Mouse (Mus musculus) thymus, postnatal 14 days (tissue): ENCODE data around the gene Tmem179.
A peak's percentile ranks its signal among the peaks of the same experiment; 100 is the strongest.

Experiments used
- DNase-seq: peaks from one replicate; pipeline ENCODE4 v3.0.0; 2021

Tmem179 gene

GRCm38 (mm10) chr12:112462423-112462822 is 54.1 kb downstream of the Tmem179 start:
- DNase-seq = no peak

GRCm38 (mm10) chr12:112457839-112458238 is 58.7 kb downstream of the Tmem179 start:
- DNase-seq = no peak

DNA sequence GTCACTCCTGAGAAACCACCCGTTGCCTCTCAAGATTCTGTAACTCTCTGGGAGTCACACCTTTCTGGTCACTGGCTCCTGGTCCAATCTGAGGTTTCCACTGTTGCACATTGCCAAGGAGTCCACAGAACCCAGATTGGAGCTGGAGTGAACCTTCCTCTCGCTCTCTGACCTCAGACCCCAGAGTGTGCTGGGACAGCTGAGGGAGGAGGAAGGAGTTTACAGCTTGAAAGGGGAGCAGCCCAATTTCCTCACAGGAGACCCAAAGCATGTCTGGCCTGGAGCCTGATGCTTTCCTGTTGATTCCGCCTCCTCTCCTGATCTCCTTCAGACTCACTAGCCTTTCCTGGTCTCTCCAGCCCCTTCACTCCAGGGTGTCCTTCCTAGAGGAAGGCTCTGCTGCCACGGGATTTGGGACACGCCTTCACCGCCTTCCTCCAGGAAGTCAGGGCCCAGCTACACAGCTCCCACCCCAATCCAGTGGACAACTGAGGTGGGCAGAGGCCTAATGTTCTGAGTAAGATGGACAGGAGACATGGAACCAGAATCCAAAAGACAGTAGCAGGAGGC is 60.3 kb downstream of the Tmem179 start:
- DNase-seq = no peak

DNA sequence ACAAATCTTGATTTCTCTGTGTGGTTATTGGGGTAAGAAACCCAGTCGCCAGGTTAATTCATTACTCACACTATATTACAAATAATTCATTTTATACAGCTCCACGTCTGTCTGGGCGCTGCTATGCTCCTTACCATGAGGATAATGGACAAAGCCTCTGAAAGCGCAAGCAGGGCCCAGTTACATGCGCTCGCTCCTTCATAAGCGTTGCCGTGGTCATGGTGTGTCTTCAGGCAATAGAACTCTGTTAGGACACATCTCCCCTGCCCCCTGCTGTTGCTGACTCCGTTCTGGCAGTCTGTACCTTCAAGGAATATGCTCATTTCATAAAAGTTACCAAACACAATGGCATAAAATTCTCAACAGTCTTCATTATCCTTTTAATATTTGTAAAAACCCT is 64.7 kb downstream of the Tmem179 start:
- DNase-seq = no peak

DNA sequence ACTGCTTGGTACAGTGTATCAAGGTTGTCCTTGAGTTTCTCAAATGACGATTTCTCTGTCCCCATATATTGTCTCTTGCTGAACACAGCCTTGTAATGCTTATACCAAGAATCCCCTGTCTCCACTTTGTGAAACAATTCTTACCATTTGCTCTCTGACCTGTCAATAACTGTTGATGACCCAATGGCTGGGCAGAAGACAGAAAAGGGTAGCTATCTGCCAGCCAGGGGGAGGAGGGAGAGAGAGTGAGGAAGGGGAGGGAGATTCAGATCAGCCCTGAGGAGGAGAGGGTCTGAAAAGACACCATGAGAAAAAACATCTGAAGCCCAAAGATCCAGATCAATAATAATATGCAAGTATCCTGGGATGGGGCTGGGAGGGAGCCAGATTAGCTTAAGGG is 65.2 kb downstream of the Tmem179 start:
- DNase-seq = no peak

DNA sequence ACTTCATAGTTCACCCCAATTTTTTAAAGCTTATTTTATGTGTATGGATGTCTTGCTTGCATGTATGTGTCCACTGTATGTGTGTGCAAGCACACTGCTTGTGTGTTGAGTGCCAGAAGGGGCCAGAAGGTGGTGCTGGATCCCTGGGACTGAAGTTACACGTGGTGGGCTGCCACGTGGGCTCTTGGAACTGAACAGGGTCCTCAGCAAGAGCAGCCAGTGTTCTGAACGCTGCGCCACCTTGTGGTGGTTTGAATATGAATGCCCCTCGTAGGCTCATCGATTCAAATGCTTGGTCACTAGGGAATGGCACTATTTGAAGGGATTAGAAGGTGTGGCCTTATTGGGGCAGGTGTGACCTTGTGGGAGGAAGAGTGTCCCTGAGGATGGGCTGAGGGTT is 65.7 kb downstream of the Tmem179 start:
- DNase-seq = peak; percentile 85
